Mouse (Mus musculus): Measurements from ENCODE around the gene Vpreb3. TPM values are rescaled to one million over a fixed set of nuclear protein-coding genes. Genes with fewer than 3 reads are reported as not detected.

The Vpreb3 gene
- total RNA-seq, 2 experiments from 2014 or later = not detected

GRCm38 (mm10) chr10:75975216-75975615 lies 32.4 kb downstream of the Vpreb3 start:
- DNase-seq = no peak

- DNase-seq = no peak
Measured at GRCm38 (mm10) chr10:75978119-75978834, 35.4 kb downstream of the Vpreb3 start.

- DNase-seq = no peak
Measured at GRCm38 (mm10) chr10:75978835-75979157, 35.9 kb downstream of the Vpreb3 start.

- no peak for DNase-seq
Measured at GRCm38 (mm10) chr10:75979432-75979831, 36.6 kb downstream of the Vpreb3 start.

GRCm38 (mm10) chr10:75990430-75991042 lies 47.7 kb downstream of the Vpreb3 start:
- DNase-seq = no peak

- DNase-seq = no peak
Measured at GRCm38 (mm10) chr10:75993616-75994240, 50.9 kb downstream of the Vpreb3 start.

GRCm38 (mm10) chr10:75994531-75995210 lies 51.8 kb downstream of the Vpreb3 start:
- peak; percentile 23 to 37 for DNase-seq

GRCm38 (mm10) chr10:75995463-75995862 lies 52.6 kb downstream of the Vpreb3 start:
- DNase-seq = no peak

GRCm38 (mm10) chr10:75996315-75996714 lies 53.5 kb downstream of the Vpreb3 start:
- no peak for DNase-seq

Other genes with a start within 250 kb of the Vpreb3 start
- 10 to 100 TPM; 58.5 to 73.4 TPM for gene Cabin1, start 178.7 kb upstream of the Vpreb3 start, total RNA-seq (2021)
- gene Ddt, start 169.6 kb upstream of the Vpreb3 start, total RNA-seq (2021) = 10 to 100 TPM; 44.0 to 48.5 TPM
- not detected for gene Gm20441, start 162.1 kb upstream of the Vpreb3 start, total RNA-seq (2021)
- 1 to 10 TPM; 1.4 to 3.2 TPM for gene Gstt3, start 161.6 kb upstream of the Vpreb3 start, total RNA-seq (2021)
- 1 to 10 TPM; 4.6 to 6.1 TPM for gene Gstt1, start 144.5 kb upstream of the Vpreb3 start, total RNA-seq (2021)
- not detected for gene Gstt4, start 120.5 kb upstream of the Vpreb3 start, total RNA-seq (2021)
- 1 to 10 TPM; 2.5 to 3.4 TPM for gene Gstt2, start 105.6 kb upstream of the Vpreb3 start, total RNA-seq (2021)
- gene Mif, start 82.8 kb upstream of the Vpreb3 start, total RNA-seq (2021) = 100 to 1,000 TPM; 432 to 467 TPM
- gene Derl3, start 49.6 kb upstream of the Vpreb3 start, total RNA-seq (2021) = 1 to 10 TPM; 4.7 to 9.1 TPM
- gene Smarcb1, start 21.4 kb upstream of the Vpreb3 start, total RNA-seq (2021) = 10 to 100 TPM; 81.4 to 86.0 TPM
- 100 to 1,000 TPM; 339 TPM for gene Chchd10, start 9.9 kb upstream of the Vpreb3 start, total RNA-seq (2021)
- under 1 TPM; 0.81 to 0.95 TPM for gene Mmp11, start 6.6 kb upstream of the Vpreb3 start, total RNA-seq (2021)
- under 1 TPM in 1 of 2 experiments, not detected in 1; 0.52 TPM for gene Gm867, start 2.4 kb upstream of the Vpreb3 start, total RNA-seq (2021)
- gene Gm5134, start 11.5 kb downstream of the Vpreb3 start, total RNA-seq (2021) = under 1 TPM; 0.13 to 0.35 TPM
- gene Zfp280b, start 89.6 kb downstream of the Vpreb3 start, total RNA-seq (2021) = 10 to 100 TPM; 16.7 to 18.1 TPM
- gene Slc5a4b, start 167.9 kb downstream of the Vpreb3 start, total RNA-seq (2021) = not detected
- gene Slc5a4a, start 204.4 kb downstream of the Vpreb3 start, total RNA-seq (2021) = not detected

Measured in layer of hippocampus, postnatal 36 days (tissue).